In genomic region chr1:36017656-36018055, GRCm38 (mm10) we compare ENCODE assay signal across 13 mouse cellular contexts. TPM values are rescaled to one million over a fixed set of nuclear protein-coding genes. Genes with fewer than 3 reads are reported as not detected.
A peak's percentile ranks its signal among the peaks of the same experiment; 100 is the strongest.
DNase-seq lines count a peak whose midpoint lies in the region; ATAC-seq lines count a peak whose summit lies in the region.
"Had no signal": no experiment of that assay in that cellular context is flagged by ENCODE, and none has a peak within 500 bp of the region (broad histone marks: within the 10 kb centered on the region; RNA-seq: fewer than 3 reads in every experiment).

No protein-coding gene starts in this region.

- no peak for ATAC-seq in embryonic facial prominence, embryonic 11.5 days (replicated peaks; ENCODE audit: insufficient number of reproducible peaks, low FRiP score, low TSS enrichment, low read depth)
- no peak for ATAC-seq in limb, embryonic 11.5 days (ENCODE audit: insufficient number of reproducible peaks, low FRiP score, low TSS enrichment, low read depth)
- no peak for ATAC-seq in forebrain, embryonic 16.5 days

- DNase-seq in heart, embryonic 10.5 days (ENCODE audit: low spot score) = no peak
- DNase-seq in heart, adult 18-20 months = no peak
- DNase-seq in kidney, adult 9 months = peak; percentile 53
- DNase-seq in kidney, adult 18-20 months = no peak
- DNase-seq in embryonic facial prominence, embryonic 11.5 days (ENCODE audit: low spot score) = no peak
- no peak for DNase-seq in limb, embryonic 11.5 days (ENCODE audit: low spot score)
- no peak for DNase-seq in adrenal gland, postnatal 10 days
- DNase-seq: cerebellum, adult 8-10 months; gastrocnemius, postnatal 25 days; liver, embryonic 13.5 days; thymus, adult 2 months had no signal

- no peak overlapping the region for H3K4me3 ChIP-seq in heart, embryonic 10.5 days
- no peak overlapping the region for H3K4me3 ChIP-seq in embryonic facial prominence, embryonic 11.5 days (ENCODE audit: low read depth, low read length)
- no peak overlapping the region for H3K4me3 ChIP-seq in limb, embryonic 11.5 days (ENCODE audit: low read depth, low read length)
- H3K4me3 ChIP-seq in forebrain, embryonic 16.5 days (replicated peaks; ENCODE audit: low read length) = no peak overlapping the region
- H3K4me3 ChIP-seq: liver, embryonic 13.5 days had no signal

- H3K9me3 ChIP-seq in heart, embryonic 10.5 days = no peaks in the 10 kb centered on the region
- no peaks in the 10 kb centered on the region for H3K9me3 ChIP-seq in embryonic facial prominence, embryonic 11.5 days (replicated peaks; ENCODE audit: control insufficient read depth, low read length)
- no peaks in the 10 kb centered on the region for H3K9me3 ChIP-seq in limb, embryonic 11.5 days (ENCODE audit: control insufficient read depth, low read length)
- no peaks in the 10 kb centered on the region for H3K9me3 ChIP-seq in forebrain, embryonic 16.5 days (ENCODE audit: control insufficient read depth, low read length)
- H3K9me3 ChIP-seq: liver, embryonic 13.5 days had no signal

- H3K36me3 ChIP-seq in heart, embryonic 10.5 days = no peaks in the 10 kb centered on the region
- H3K36me3 ChIP-seq in embryonic facial prominence, embryonic 11.5 days (replicated peaks; ENCODE audit: control insufficient read depth, insufficient read depth, low read depth, low read length) = no peaks in the 10 kb centered on the region
- no peaks in the 10 kb centered on the region for H3K36me3 ChIP-seq in limb, embryonic 11.5 days (ENCODE audit: control insufficient read depth, insufficient read depth, low read length)
- no peaks in the 10 kb centered on the region for H3K36me3 ChIP-seq in forebrain, embryonic 16.5 days (ENCODE audit: control insufficient read depth, insufficient read depth)
- H3K36me3 ChIP-seq: liver, embryonic 13.5 days had no signal

- no peaks in the 10 kb centered on the region for H3K27me3 ChIP-seq in heart, embryonic 10.5 days (ENCODE audit: insufficient read depth, poor library complexity, severe bottlenecking)
- no peaks in the 10 kb centered on the region for H3K27me3 ChIP-seq in embryonic facial prominence, embryonic 11.5 days (ENCODE audit: control insufficient read depth, insufficient read depth, low read length)
- H3K27me3 ChIP-seq in limb, embryonic 11.5 days (ENCODE audit: control insufficient read depth, insufficient read depth, low read length) = no peaks in the 10 kb centered on the region
- H3K27me3 ChIP-seq in forebrain, embryonic 16.5 days (replicated peaks; ENCODE audit: control insufficient read depth, insufficient read depth, low read length) = no peaks in the 10 kb centered on the region
- H3K27me3 ChIP-seq: liver, embryonic 13.5 days had no signal

- H3K4me1 ChIP-seq in heart, embryonic 10.5 days = peaks cover 42% of the 10 kb centered on the region
- H3K4me1 ChIP-seq in embryonic facial prominence, embryonic 11.5 days (ENCODE audit: control insufficient read depth, insufficient read depth, low read length) = peaks cover 7% of the 10 kb centered on the region
- peaks cover 16% of the 10 kb centered on the region for H3K4me1 ChIP-seq in limb, embryonic 11.5 days (ENCODE audit: control insufficient read depth, insufficient read depth, low read length)
- peaks cover 5% of the 10 kb centered on the region; the same call in 1 of the 2 replicates for H3K4me1 ChIP-seq in forebrain, embryonic 16.5 days (replicated peaks; ENCODE audit: control insufficient read depth, insufficient read depth, low read length)
- H3K4me1 ChIP-seq: liver, embryonic 13.5 days had no signal

- H3K9ac ChIP-seq in embryonic facial prominence, embryonic 11.5 days (replicated peaks; ENCODE audit: low read length) = no peak overlapping the region
- no peak overlapping the region for H3K9ac ChIP-seq in limb, embryonic 11.5 days (ENCODE audit: low read length)
- H3K9ac ChIP-seq in forebrain, embryonic 16.5 days (replicated peaks; ENCODE audit: low read depth, low read length) = no peak overlapping the region
- H3K9ac ChIP-seq: hindbrain, embryonic 14.5 days; liver, embryonic 13.5 days had no signal

- peak overlapping the region; percentile 84 for H3K27ac ChIP-seq in heart, embryonic 10.5 days
- peak overlapping the region; percentile 62 for H3K27ac ChIP-seq in embryonic facial prominence, embryonic 11.5 days (replicated peaks; ENCODE audit: low read depth, low read length)
- H3K27ac ChIP-seq in limb, embryonic 11.5 days (replicated peaks; ENCODE audit: low read depth, low read length) = 0 out of 2 replicates have a peak overlapping the region, but pooled peaks have one; percentile 30
- H3K27ac ChIP-seq in forebrain, embryonic 16.5 days (ENCODE audit: low read length) = no peak overlapping the region
- H3K27ac ChIP-seq: hindbrain, embryonic 14.5 days; liver, embryonic 13.5 days had no signal

- no peak overlapping the region for H3K4me2 ChIP-seq in embryonic facial prominence, embryonic 11.5 days (ENCODE audit: low read depth, low read length)
- H3K4me2 ChIP-seq in limb, embryonic 11.5 days (ENCODE audit: low read depth, severe bottlenecking) = no peak overlapping the region
- no peak overlapping the region for H3K4me2 ChIP-seq in forebrain, embryonic 16.5 days (ENCODE audit: low read length)
- H3K4me2 ChIP-seq: hindbrain, embryonic 14.5 days; liver, embryonic 13.5 days had no signal

- 42% methylated on average over 3 of the region's 3 CpGs for WGBS in heart, embryonic 10.5 days
- WGBS in embryonic facial prominence, embryonic 11.5 days = 41% methylated on average over 3 of the region's 3 CpGs
- WGBS in limb, embryonic 11.5 days = 47% methylated on average over 3 of the region's 3 CpGs
- WGBS in forebrain, embryonic 16.5 days = 44% methylated on average over 3 of the region's 3 CpGs

RNA-seq across cellular contexts. Expression of gene Hs6st1, which starts 50.5 kb away (rescaled TPM):
- 3.5 and 5.7 TPM in 2 replicates for polyA plus RNA-seq in heart, embryonic 10.5 days (2016; fragmentation: Nextera tagmentation; extraction: Ambion mirVana)
- 10 to 100 TPM; 19.7 to 21.3 TPM for total RNA-seq in heart, adult 18-20 months (2021)
- polyA plus RNA-seq in embryonic facial prominence, embryonic 11.5 days (2014; fragmentation: Nextera tagmentation; extraction: Ambion mirVana) = 10.5 and 10.9 TPM in 2 replicates
- 8.4 and 9.7 TPM in 2 replicates for polyA plus RNA-seq in limb, embryonic 11.5 days (2014; fragmentation: Nextera tagmentation; extraction: Ambion mirVana)
- total RNA-seq in adrenal gland, postnatal 10 days (2021) = 10 to 100 TPM; 56.2 to 62.9 TPM
- polyA plus RNA-seq in forebrain, embryonic 16.5 days (2015; fragmentation: Nextera tagmentation; extraction: Ambion mirVana) = 6.2 and 7.4 TPM in 2 replicates
